ENCODE assay signal across 8 mouse cellular contexts in genomic region chr7:5021197-5021596, GRCm38 (mm10). TPM values are rescaled to one million over a fixed set of nuclear protein-coding genes. Genes with fewer than 3 reads are reported as not detected.
DNase-seq lines count a peak whose midpoint lies in the region; ATAC-seq and TF ChIP-seq lines count a peak whose summit lies in the region.

No protein-coding gene starts in this region.

- H3K36me3 ChIP-seq in heart, embryonic 13.5 days, result peaks cover 62% of the 10 kb centered on the region
- peaks cover 72% of the 10 kb centered on the region for H3K36me3 ChIP-seq in G1E (replicated peaks)
- H3K36me3 ChIP-seq in hindbrain, embryonic 10.5 days, result peaks cover 59% of the 10 kb centered on the region
- peaks cover 61% of the 10 kb centered on the region for H3K36me3 ChIP-seq in midbrain, embryonic 10.5 days

- peaks cover 35% of the 10 kb centered on the region for H3K4me1 ChIP-seq in heart, embryonic 13.5 days
- H3K4me1 ChIP-seq in G1E (ENCODE audit: insufficient read depth, low read depth, low read length), result peaks cover 75% of the 10 kb centered on the region
- H3K4me1 ChIP-seq in hindbrain, embryonic 10.5 days (replicated peaks), result peaks cover 24% of the 10 kb centered on the region
- peaks cover 25% of the 10 kb centered on the region for H3K4me1 ChIP-seq in midbrain, embryonic 10.5 days

- peak overlapping the region; percentile 77 for H3K4me3 ChIP-seq in heart, embryonic 13.5 days
- H3K4me3 ChIP-seq in G1E (ENCODE audit: low read depth, low read length), result peak overlapping the region; percentile 80
- peak overlapping the region; percentile 90 for H3K4me3 ChIP-seq in hindbrain, embryonic 10.5 days
- peak overlapping the region; percentile 93 for H3K4me3 ChIP-seq in midbrain, embryonic 10.5 days

- peak overlapping the region; percentile 91 for H3K4me2 ChIP-seq in heart, embryonic 13.5 days

- peak overlapping the region; percentile 96 for H3K9ac ChIP-seq in heart, embryonic 13.5 days

- TF ChIP-seq CTCF in G1E (IDR thresholded peaks at IDR 0.05; ENCODE audit: low read depth, low read length), result no peak

- WGBS in heart, embryonic 13.5 days, result 54% methylated on average over 5 of the region's 5 CpGs
- WGBS in hindbrain, embryonic 10.5 days, result 54% methylated on average over 5 of the region's 5 CpGs
- WGBS in midbrain, embryonic 10.5 days, result 57% methylated on average over 5 of the region's 5 CpGs

- H3K27ac ChIP-seq in heart, embryonic 13.5 days (replicated peaks), result peak overlapping the region; percentile 95
- H3K27ac ChIP-seq in hindbrain, embryonic 10.5 days, result peak overlapping the region; percentile 97
- peak overlapping the region; percentile 96 for H3K27ac ChIP-seq in midbrain, embryonic 10.5 days (replicated peaks)

- no peaks in the 10 kb centered on the region for H3K9me3 ChIP-seq in heart, embryonic 13.5 days
- H3K9me3 ChIP-seq in G1E (replicated peaks), result peaks cover 13% of the 10 kb centered on the region
- peaks cover 4% of the 10 kb centered on the region; the same call in 1 of the 2 replicates for H3K9me3 ChIP-seq in hindbrain, embryonic 10.5 days
- H3K9me3 ChIP-seq in midbrain, embryonic 10.5 days (replicated peaks), result no peaks in the 10 kb centered on the region

- DNase-seq in heart, adult 8-10 months (ENCODE audit: low spot score), result no peak
- DNase-seq in G1E (ENCODE audit: low spot score), result no peak
- no peak for DNase-seq in hindbrain, embryonic 10.5 days (ENCODE audit: low spot score)
- no peak for DNase-seq in midbrain, embryonic 10.5 days (ENCODE audit: low spot score)
- no peak for DNase-seq in cerebellum, adult 11-12 months
- DNase-seq in testis, postnatal 10 days (ENCODE audit: low spot score), result no peak
- no peak for DNase-seq in lung, postnatal 4 days

- no peak for ATAC-seq in heart, embryonic 13.5 days (ENCODE audit: extremely low read depth, insufficient number of reproducible peaks, low FRiP score, low TSS enrichment)
- ATAC-seq in G1E (ENCODE audit: extremely low read depth, insufficient number of reproducible peaks, low FRiP score, poor library complexity, severe bottlenecking), result no peak

- H3K27me3 ChIP-seq in heart, embryonic 13.5 days (replicated peaks), result no peaks in the 10 kb centered on the region
- H3K27me3 ChIP-seq in G1E (ENCODE audit: insufficient read depth, low read length), result no peaks in the 10 kb centered on the region
- H3K27me3 ChIP-seq in hindbrain, embryonic 10.5 days (ENCODE audit: insufficient read depth, poor library complexity, severe bottlenecking), result no peaks in the 10 kb centered on the region
- no peaks in the 10 kb centered on the region for H3K27me3 ChIP-seq in midbrain, embryonic 10.5 days (ENCODE audit: low read depth, poor library complexity, severe bottlenecking)

RNA-seq across cellular contexts. Expression of gene Ccdc106, which starts 0.8 kb away (rescaled TPM):
- polyA plus RNA-seq in heart, embryonic 13.5 days (2015; fragmentation: Nextera tagmentation; extraction: Ambion mirVana), result 2.1 and 4.2 TPM in 2 replicates
- total RNA-seq in heart, adult 8-10 months (2022), result under 1 TPM in 1 of 4 experiments, not detected in 3; 0.22 TPM
- total RNA-seq in G1E (2014; fragmentation: Nextera tagmentation), result 1.7 TPM in 1 of 2 replicates, not detected in the other
- 0.23 TPM in 1 of 2 replicates, not detected in the other for total RNA-seq in G1E (2017)
- polyA plus RNA-seq in G1E (2012), result 0.13 and 0.21 TPM in 2 replicates
- polyA plus RNA-seq in hindbrain, embryonic 10.5 days (2016; fragmentation: Nextera tagmentation; extraction: Ambion mirVana), result 5.4 and 7.9 TPM in 2 replicates
- 5.1 and 5.2 TPM in 2 replicates for polyA plus RNA-seq in midbrain, embryonic 10.5 days (2016; fragmentation: Nextera tagmentation; extraction: Ambion mirVana)

RNA-seq across cellular contexts. Expression of gene Zfp865, which starts 1.0 kb away (rescaled TPM):
- 3.8 and 4.4 TPM in 2 replicates for polyA plus RNA-seq in heart, embryonic 13.5 days (2015; fragmentation: Nextera tagmentation; extraction: Ambion mirVana)
- 10 to 100 TPM; 11.5 to 13.3 (median 12.8) TPM for total RNA-seq in heart, adult 8-10 months (2022)
- total RNA-seq in G1E (2014; fragmentation: Nextera tagmentation), result 50.6 and 54.8 TPM in 2 replicates
- total RNA-seq in G1E (2017), result 17.5 and 19.9 TPM in 2 replicates
- 121 and 146 TPM in 2 replicates for polyA plus RNA-seq in G1E (2012)
- 6.5 and 9.0 TPM in 2 replicates for polyA plus RNA-seq in hindbrain, embryonic 10.5 days (2016; fragmentation: Nextera tagmentation; extraction: Ambion mirVana)
- polyA plus RNA-seq in midbrain, embryonic 10.5 days (2016; fragmentation: Nextera tagmentation; extraction: Ambion mirVana), result 5.2 and 5.5 TPM in 2 replicates

RNA-seq across cellular contexts. Expression of gene Gm44973, which starts 5.9 kb away (rescaled TPM):
- not detected in 2 replicates for polyA plus RNA-seq in heart, embryonic 13.5 days (2015; fragmentation: Nextera tagmentation; extraction: Ambion mirVana)
- not detected for total RNA-seq in heart, adult 8-10 months (2022)
- total RNA-seq in G1E (2014; fragmentation: Nextera tagmentation) (6.7 TPM in 1 of 2 replicates, not detected in the other), G1E (2017) (not detected in 2 replicates)
- not detected in 2 replicates for polyA plus RNA-seq in G1E (2012)
- polyA plus RNA-seq in hindbrain, embryonic 10.5 days (2016; fragmentation: Nextera tagmentation; extraction: Ambion mirVana), result 0.46 TPM in 1 of 2 replicates, not detected in the other
- polyA plus RNA-seq in midbrain, embryonic 10.5 days (2016; fragmentation: Nextera tagmentation; extraction: Ambion mirVana), result 1.2 and 1.5 TPM in 2 replicates

RNA-seq across cellular contexts. Expression of gene Fiz1, which starts 6.7 kb away (rescaled TPM):
- 25.6 and 28.4 TPM in 2 replicates for polyA plus RNA-seq in heart, embryonic 13.5 days (2015; fragmentation: Nextera tagmentation; extraction: Ambion mirVana)
- total RNA-seq in heart, adult 8-10 months (2022), result 10 to 100 TPM; 15.2 to 25.9 (median 17.5) TPM
- total RNA-seq in G1E (2014; fragmentation: Nextera tagmentation), result 53.4 and 54.4 TPM in 2 replicates
- 22.2 and 23.6 TPM in 2 replicates for total RNA-seq in G1E (2017)
- polyA plus RNA-seq in G1E (2012), result 52.7 and 66.6 TPM in 2 replicates
- 55.2 and 65.1 TPM in 2 replicates for polyA plus RNA-seq in hindbrain, embryonic 10.5 days (2016; fragmentation: Nextera tagmentation; extraction: Ambion mirVana)
- 56.7 and 58.1 TPM in 2 replicates for polyA plus RNA-seq in midbrain, embryonic 10.5 days (2016; fragmentation: Nextera tagmentation; extraction: Ambion mirVana)

RNA-seq across cellular contexts. Expression of gene Zfp524, which starts 7.0 kb away (rescaled TPM):
- 10.7 and 12.3 TPM in 2 replicates for polyA plus RNA-seq in heart, embryonic 13.5 days (2015; fragmentation: Nextera tagmentation; extraction: Ambion mirVana)
- total RNA-seq in heart, adult 8-10 months (2022), result 10 to 100 TPM in 2 of 4 experiments, 1 to 10 TPM in 2; 7.2 to 12.1 (median 9.5) TPM
- 9.1 and 11.4 TPM in 2 replicates for total RNA-seq in G1E (2014; fragmentation: Nextera tagmentation)
- total RNA-seq in G1E (2017), result 8.9 and 12.3 TPM in 2 replicates
- 37.2 and 38.9 TPM in 2 replicates for polyA plus RNA-seq in G1E (2012)
- 9.7 and 9.9 TPM in 2 replicates for polyA plus RNA-seq in hindbrain, embryonic 10.5 days (2016; fragmentation: Nextera tagmentation; extraction: Ambion mirVana)
- polyA plus RNA-seq in midbrain, embryonic 10.5 days (2016; fragmentation: Nextera tagmentation; extraction: Ambion mirVana), result 7.1 and 9.1 TPM in 2 replicates

Comparison
In these comparisons a context has a peak if more than half of its experiments do, and no peak if none do; other contexts are left out.
1. RNA of gene Zfp865, which starts 1.0 kb away (polyA plus RNA-seq): 121 to 146 TPM in G1E; 6.5 to 9.0 TPM in hindbrain, embryonic 10.5 days, 5.2 to 5.5 TPM in midbrain, embryonic 10.5 days and 3.8 to 4.4 TPM in heart, embryonic 13.5 days; every median in the first group is over 10 times any median in the second.
2. Peak in every context shown above with its lines, with median percentiles within 50 percentile points of each other: H3K27ac ChIP-seq and H3K4me3 ChIP-seq.